Mouse (Mus musculus) brain, adult 10 weeks (tissue): ENCODE data around the gene Sdhaf2. TPM values are rescaled to one million over a fixed set of nuclear protein-coding genes. Genes with fewer than 3 reads are reported as not detected.

ENCODE experiments used
- polyA plus RNA-seq: library from polyadenylated mRNA; stranded (reverse); fragments of 350-450 nt; fragmentation: Illumina TruSeq; extraction: RNeasy Lipid Tissue Mini Kit (QIAGEN cat#74804); gene quantifications from one replicate; pipeline ENCODE4 v1.2.3, GENCODE M21; 2015; ENCODE audit warnings: low read depth, low replicate concordance

The Sdhaf2 gene
- 84.3 TPM for polyA plus RNA-seq

GRCm38 (mm10) chr19:10525910-10526309 lies at the start of gene Sdhaf2:
Gene Sdhaf2, minus strand, starts transcription at chr19:10526142.

DNA sequence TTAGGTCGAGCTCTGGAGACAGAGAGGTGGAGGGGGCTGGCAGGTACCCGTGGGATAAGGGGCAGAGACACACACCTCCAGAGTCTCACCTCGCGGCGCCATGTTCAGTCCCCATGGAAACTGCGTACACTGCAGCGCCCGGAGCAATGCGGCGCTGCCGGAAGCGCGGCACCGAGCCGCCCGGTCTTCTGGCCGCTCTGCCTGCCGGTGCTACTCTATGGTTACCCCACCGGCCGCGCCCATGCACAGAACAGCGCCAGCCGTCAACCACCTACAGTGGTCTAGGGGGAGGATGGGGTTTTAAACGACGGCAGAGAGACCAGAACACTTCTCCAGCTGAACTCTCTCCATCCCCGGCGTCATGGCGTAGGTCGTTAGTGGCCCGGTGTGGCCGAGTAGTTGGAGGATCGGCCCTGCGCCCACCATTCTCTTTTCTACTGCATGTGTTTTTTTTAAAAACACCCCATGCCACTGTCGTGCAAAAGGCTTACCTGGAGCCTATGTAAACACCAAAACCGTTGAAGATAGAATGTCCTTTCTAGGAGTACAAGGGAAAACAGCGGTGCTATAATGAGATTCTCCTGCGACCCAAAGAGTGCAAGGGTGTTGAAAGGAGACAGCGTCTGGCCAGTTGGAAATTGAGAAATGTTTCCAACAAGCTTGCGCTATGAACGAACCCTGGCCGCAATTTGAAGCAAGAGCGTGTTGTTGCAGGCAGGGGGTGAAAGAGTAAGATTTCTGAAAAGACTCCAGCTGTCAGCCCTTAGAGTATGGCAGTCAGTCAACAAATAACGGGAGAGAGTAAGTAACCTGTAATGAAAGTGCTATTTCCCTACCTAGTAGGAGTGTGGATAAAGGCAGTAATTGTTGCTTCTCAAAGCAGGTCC lies 29.9 kb upstream of the Sdhaf2 start, which contains the start of gene Tmem216:
Tmem216 (minus strand) TSS at position 615 of the 887 bp plus-strand sequence.

GRCm38 (mm10) chr19:10525106-10525901 lies 638 bp downstream of the Sdhaf2 start, which contains the start of gene Cpsf7:
Gene Cpsf7, plus strand, starts transcription at chr19:10525266.

DNA sequence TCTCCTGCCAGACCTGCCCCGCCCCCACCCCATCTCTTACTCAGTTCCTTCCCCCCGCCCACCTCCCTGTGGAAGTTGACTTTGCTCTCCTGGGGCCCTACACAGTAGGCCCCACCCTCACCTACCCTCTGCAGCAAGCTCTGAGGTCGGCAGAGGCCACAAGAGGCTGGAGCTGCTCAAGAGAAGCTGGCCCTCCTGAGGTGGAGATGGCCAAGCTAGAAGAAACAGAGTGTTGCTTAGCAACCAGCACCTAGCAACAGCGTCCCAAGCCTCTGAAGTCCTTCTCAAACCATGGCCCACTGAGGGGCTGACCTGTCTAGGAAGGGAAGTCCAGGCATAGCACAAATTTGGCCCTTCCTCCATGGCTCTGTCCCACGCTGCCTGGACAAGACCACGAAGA lies 43.2 kb downstream of the Sdhaf2 start, which contains the start of gene Ppp1r32:
Ppp1r32 (minus strand) TSS at position 226 of the 400 bp plus-strand sequence.

DNA sequence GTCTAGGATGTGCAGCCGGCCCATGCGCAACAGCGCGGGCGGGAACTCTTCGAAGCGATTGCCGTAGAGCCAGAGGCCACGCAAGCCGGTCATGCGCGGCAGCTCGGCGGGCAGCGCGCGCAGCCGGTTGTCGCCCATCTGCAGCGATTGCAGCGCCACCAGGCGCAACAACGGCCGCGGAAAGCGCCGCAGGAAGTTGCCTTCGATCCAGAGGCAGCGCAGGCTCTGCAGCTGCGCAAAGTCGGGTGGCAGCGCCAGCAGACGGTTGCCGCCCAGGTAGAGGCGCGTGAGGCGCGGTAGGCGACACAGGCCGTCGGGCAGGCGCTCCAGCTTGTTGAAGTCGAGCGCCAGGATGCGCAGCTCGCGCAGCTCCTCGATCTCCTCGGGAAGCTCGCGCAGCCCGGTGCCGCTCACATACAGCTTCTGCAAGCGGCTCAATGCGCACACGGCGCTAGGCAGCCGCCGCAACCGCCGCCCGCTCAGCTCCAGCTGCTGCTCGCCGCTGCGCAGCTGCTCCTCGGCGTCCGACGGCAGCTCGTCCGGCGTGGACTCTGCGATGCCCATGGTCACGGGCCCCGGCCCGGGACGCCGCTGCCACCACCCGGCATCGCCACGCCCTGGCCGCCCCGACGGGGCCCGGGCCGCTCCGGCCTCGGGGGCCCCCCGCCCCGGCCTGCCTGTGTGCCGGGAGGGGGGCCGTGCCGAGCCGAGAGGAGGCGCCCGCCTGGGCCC lies 69.0 kb downstream of the Sdhaf2 start, which contains the start of gene Lrrc10b:
Lrrc10b (minus strand) TSS at position 722 of the 732 bp plus-strand sequence.

Other genes with a start within 250 kb of the Sdhaf2 start
- gene Dagla, start 221.3 kb downstream of the Sdhaf2 start, polyA plus RNA-seq: 48.5 TPM
- 134 TPM for gene Syt7, start 137.1 kb downstream of the Sdhaf2 start, polyA plus RNA-seq
- gene Lrrc10b, start 68.7 kb downstream of the Sdhaf2 start, polyA plus RNA-seq: 44.2 TPM
- gene Ppp1r32, start 43.2 kb downstream of the Sdhaf2 start, polyA plus RNA-seq: 1.9 TPM
- gene Cpsf7, start 876 bp downstream of the Sdhaf2 start, polyA plus RNA-seq: 67.8 TPM
- 15.9 TPM for gene Tmem216, start 30.1 kb upstream of the Sdhaf2 start, polyA plus RNA-seq
- gene Cyb561a3, start 51.0 kb upstream of the Sdhaf2 start, polyA plus RNA-seq: 11.4 TPM
- gene Tmem138, start 51.2 kb upstream of the Sdhaf2 start, polyA plus RNA-seq: 14.1 TPM
- gene Ddb1, start 79.2 kb upstream of the Sdhaf2 start, polyA plus RNA-seq: 149 TPM
- 11.8 TPM for gene Tkfc, start 79.5 kb upstream of the Sdhaf2 start, polyA plus RNA-seq
- 0.21 TPM for gene Vwce, start 108.1 kb upstream of the Sdhaf2 start, polyA plus RNA-seq
- not detected for gene Pga5, start 151.9 kb upstream of the Sdhaf2 start, polyA plus RNA-seq
- gene Vps37c, start 162.6 kb upstream of the Sdhaf2 start, polyA plus RNA-seq: 20.6 TPM
- gene Cd5, start 212.9 kb upstream of the Sdhaf2 start, polyA plus RNA-seq: 0.19 TPM